Mouse (Mus musculus) urinary bladder, adult 18-20 months (tissue): ENCODE data around the gene Matn3.
A peak's percentile ranks its signal among the peaks of the same experiment; 100 is the strongest.
"Not testable (repeated sequence)": the region's sequence is repeated elsewhere in the genome, so short reads cannot be mapped to it uniquely, and the experiment has no call there.

Experiments
- DNase-seq, 2 experiments: peaks; one replicate each; pipeline ENCODE4 v3.0.0; 2022; ENCODE audit warnings: low spot score in 2 of 2, mixed read lengths in 2 of 2

Matn3 gene

DNA sequence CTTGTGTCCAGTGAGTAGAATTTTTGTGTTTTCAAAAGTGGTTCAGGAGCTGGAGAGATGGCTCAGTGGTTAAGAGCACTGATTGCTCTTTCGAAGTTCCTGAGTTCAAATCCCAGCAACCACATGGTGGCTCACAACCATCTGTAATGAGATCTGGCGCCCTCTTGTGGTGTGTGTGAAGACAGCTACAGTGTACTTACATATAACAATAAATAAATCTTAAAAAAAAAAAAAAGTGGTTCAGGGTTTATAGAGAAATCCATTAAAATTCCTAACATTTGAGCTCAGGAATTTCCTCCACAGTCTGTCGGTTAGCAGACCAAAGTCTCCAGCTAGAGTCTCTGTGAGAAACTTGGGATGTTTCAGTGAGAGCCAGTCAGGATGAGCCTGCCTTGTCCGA lies 11.5 kb upstream of the Matn3 start:
- DNase-seq: not testable (repeated sequence)

DNA sequence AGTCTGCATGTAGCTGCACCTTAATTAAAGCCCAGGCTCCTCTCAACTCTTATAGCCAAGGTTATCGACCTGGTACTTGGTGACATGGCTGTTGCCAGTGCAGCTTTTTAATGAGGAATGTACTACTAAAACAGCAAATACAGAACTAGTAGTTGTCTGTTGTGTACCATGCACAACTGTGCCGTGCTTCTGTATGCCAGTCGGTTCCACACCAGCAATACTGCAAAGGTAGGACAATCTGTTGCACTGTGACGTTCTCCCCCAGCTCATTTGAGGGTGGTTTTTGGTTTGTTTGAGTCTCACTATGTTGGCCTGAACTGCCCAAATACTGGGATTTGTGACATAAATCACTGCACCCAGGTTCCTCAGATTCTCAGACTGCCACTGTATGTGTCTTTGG lies 8.2 kb upstream of the Matn3 start:
- no peak for DNase-seq

DNA sequence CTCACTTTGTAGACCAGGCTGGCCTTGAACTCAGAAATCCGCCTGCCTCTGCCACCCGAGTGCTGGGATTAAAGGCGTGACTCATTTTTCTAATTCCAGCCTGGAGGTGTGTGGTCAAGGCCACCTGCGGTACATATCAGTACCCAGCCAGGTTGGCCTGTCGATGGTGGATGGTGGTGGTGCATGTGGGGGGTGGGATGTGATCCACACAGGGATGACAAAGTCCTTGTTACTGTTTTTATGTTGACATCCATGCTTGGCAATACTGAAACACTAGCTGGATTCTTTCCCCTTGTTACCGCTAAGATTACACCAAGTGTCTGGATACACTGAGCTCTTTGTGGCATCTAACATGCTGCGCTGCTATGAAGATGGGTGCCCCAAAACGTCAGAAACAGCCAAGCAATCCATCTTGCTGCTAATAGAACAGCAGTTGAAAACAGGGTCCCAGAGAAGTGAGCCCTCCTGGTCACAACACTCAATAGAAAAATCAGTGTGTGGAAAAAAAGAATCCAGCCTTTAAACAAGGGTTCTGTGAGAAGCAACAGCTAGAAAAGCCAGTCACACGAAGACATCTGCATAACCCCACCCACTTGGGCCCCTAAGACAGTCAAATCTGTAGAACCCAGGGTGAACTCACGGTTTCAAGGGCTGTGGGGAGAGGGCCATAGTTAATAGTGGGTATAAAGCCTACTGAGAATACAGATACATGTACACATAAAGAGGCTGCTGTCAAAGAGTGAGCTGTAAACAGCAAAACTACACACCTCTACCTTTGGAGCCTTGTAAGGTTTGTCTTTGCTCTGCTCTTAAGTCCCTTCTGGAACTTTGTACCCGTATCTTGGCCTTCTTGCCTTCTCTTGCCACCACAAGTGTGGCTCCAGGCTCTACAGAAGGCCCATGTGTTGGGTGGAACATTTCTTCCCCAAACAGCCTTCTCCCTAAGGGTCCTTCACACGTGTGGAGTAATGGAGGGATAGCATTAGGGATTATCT lies 7.4 kb upstream of the Matn3 start:
- no peak for DNase-seq

DNA sequence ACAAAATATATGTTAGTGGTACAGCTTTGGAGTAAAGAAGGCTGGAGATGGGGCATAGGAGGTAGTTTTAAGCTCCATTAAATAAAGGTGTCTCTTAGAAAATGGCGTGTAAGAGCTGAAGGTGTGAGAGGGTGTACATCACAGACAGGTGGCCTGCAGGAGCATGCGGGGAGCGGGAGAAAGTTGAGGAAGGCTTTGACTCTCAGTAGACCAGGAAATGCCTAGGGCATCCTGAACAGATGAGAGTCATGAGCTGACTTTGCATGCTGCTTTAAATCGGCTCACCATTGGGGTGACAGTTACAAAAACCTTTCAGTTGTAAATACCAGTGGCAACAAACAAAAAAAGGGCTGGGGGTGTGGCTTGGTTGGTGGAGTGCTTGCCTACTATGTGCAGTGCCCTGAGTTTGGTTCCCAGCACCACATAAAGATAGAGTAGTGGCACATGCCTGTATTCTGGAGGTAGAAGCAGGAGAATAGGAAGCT lies 6.6 kb upstream of the Matn3 start:
- no peak for DNase-seq

DNA sequence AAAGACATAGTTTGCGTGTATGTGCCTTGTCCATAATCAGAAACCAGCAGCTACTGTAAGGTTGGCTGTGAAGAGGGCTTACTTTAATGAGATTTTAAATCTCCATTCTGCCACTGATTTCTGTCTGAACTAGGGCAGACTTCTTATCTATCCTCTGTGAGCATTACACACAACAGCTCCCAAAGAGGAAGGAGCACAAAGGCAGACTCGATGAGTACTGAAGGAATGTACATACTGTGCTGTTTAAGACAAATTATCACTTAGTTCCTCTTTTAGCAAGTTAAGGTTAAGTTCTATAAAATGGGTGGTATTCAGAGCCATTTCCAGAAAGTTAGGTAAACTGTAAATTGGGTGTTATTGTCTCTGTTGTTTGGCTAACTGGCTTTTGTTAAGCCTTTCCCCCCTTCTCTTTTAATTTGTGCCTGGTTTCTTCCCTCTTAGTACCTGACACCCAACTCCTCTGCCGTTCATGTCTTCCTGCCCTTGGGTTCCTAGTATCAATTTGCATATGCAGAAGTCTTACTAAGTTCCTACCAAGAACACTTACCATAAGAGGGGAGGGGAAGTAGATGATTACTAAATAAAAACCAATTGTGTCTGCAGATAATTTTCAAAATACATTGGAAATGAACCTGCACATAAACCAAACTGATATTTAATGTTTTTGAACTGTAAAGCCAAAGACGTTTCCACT lies 5.9 kb upstream of the Matn3 start:
- no peak for DNase-seq

DNA sequence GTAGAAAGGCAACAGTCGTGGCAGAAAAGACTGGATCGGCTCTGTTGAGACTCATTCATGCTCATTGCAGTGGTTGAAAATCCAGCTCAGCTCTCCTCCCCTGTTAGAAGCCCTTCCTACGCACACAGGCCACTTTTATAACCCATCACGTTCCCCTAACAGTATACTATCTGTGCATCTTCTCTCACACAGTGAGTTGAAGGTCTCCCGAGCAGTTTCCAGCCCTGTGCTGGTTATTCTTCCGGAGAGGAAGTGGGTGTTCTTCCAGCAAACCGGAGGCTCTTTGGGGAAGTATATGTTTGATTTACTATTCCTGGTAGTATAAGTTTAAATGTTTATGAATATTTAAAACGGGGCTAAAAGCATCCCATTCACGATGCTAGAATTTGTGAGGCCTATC lies 566 bp upstream of the Matn3 start:
- no peak for DNase-seq

DNA sequence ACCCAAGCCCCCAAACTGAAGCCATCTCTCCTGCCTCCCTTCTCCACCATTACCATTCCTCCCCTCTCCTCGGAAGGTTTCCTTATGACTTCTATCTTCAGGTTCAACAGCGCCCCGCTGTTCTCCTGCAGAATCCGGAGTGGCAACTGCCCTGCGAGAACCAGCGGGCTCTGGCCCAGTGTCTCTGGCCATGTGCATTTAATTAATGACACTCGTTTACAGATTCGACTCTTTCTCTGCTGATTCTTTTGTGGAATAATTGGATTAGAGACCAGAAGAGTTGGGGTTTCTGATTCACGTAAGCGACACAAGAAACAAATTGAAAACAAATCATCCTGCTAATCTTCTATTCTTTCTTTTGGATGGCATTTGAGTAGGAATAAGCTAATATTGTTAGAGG lies 5.4 kb downstream of the Matn3 start:
- DNase-seq: no peak

DNA sequence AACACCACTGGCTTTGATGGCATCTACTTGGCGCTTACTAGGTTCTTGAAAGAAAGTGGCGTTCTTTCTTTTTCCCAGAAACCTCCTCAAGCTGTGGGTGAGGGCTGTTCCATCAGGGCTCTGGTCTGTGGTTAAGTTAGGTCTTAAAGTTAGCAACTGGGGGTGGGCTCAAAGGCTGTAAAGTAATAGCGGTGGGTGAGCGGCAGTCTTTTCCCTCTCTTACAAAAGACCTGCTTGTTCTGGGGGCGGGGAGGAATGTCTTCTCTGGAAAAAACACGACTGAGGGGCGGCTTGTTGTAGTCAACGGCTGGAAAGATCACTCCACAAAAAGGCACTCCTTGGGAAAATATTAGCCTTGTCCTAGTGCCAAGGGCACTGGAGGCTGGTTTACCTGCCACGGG lies 6.4 kb downstream of the Matn3 start:
- DNase-seq: no peak

DNA sequence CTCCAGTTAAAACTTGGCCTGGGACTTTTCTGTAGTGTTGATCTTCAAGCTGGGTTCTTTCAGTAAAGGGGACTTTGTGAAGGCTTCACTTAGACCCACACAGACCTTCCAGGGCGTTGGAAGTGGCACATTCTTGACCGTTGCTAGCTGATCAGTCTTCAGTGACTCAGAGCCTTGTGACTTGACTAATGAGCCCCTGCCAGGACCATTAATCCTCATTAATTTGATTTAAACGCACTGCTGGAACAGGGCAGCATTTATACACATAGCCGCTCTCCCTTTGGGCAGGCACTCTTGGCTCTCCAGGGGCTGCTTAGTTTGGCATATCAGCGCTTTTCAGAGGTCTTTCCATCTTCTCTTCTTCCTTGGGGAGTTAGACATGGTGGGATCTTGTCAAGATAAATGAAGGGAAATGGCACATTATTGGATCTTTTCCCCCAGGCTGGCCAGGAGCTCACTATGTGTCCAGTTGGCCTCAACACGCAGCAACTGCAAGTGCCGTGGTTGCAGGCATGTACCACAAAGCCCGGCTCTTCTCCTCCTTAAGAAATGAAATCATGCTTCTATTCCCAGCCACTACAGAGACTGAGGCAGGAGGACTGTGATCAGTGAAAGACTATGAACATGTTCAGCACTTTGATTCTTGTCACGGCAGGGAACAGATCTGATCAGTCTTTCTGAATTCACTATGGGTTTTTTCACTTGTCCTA lies 14.0 kb downstream of the Matn3 start:
- no peak for DNase-seq

DNA sequence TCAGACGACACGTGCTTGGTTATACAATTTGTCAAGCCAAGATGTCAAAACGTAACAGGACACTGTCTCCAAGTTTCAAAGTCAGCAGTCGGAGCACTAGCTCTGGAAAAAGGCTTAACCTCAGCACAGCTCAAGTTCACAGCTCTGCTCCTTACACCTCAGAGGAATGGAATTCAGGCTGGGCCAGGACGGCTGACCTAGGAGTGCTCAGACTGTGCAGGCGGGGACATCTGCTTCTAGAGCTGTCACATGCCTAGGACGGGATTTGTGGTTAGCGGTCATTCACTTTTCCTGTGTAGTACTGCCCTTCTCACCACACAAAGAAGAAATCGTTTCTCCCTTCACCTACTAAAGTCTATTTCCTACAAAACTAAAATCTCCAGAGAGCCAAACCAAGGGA lies 22.1 kb downstream of the Matn3 start:
- DNase-seq: peak; percentile 15 to 17

DNA sequence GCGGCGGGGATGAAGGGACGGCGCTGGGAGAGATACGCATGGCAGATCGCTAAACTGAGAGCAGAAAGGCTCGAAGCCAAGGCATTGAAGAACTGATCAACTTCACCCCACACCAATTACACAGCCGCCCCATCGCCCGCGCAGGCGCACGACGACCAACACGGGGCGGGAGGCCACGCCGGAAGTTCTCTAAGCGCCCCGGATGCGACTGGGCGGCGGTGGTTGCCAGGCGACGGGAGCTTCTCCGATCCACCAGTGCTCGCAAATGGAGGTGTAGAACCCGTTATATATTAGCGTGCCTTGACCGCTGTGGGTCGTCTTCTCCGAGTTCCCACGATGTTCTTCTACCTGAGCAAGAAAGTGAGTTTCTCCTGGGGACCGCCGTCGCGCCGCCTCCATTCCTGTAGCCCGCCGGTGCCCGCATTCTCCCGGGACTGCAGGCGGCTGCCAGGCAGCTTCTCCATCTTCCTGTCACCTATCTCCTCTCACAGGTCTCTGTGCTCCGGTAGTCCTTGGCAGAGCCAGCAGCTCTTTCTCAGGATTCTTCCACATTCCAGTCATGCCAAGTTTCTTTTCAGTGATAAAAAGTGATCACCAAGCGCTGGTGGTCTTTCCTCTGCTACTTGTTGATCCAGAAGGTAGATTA lies 26.2 kb downstream of the Matn3 start, which contains the start of gene Wdr35:
TSS of gene Wdr35 (plus strand) at position 73 of the 646 bp plus-strand sequence.
- DNase-seq: peak; percentile 73 to 84

DNA sequence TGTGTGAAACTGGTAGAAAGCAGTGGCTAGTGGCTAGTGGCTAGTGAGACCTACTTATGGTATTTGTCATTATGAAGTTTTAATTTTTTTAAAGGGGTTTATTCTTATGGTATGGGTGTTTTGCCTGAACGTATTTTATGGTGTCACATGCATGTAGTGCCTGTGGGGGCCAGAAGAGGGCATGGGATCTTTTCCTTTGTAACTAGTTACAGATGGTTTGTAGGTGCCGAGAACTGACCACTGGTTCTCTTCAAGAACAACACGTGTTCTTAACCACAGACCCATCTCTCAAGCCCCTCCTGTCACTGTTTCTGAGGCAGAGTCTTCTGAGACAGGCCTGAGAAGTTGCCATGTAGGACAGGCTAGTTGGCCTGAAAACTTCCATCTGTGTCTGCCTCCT lies 27.3 kb downstream of the Matn3 start:
- no peak for DNase-seq

DNA sequence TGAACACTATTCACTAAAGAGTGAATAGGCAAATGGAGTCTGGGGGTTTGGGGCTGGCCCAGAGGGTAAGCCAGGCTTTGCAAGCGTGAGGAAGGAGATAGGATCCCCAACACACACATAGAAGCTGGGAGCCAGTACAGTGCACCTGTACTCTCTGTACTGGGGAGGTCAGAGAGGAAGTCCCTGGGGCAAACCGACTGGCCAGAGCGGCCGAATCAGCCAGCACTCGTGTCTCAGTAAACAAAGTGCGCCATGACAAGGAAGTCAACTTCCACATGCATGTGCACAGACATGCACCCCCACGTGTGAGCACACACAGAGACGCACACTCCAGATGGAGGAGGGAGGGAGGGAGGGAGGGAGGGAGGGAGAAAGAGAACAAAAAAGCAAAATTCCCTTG lies 45.5 kb downstream of the Matn3 start:
- no peak for DNase-seq

DNA sequence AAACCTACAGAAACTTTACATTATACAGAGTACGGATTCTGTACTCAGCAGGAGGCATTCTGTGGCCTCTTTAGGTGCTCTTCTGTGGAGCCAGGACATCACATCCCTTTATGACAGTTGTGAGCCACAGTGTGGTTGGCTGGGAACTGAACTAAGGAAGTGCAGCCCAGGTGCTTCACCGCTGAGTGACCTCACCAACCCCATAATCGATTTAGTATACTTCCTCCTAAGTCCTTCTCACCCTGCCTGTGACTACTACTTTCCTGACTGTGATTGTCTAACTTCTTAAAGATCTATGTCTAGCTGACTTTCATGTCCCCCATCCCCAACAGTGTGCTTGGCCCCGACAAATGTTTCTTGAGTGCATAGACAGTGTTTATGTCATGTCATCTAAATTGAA lies 50.6 kb downstream of the Matn3 start:
- DNase-seq: no peak

DNA sequence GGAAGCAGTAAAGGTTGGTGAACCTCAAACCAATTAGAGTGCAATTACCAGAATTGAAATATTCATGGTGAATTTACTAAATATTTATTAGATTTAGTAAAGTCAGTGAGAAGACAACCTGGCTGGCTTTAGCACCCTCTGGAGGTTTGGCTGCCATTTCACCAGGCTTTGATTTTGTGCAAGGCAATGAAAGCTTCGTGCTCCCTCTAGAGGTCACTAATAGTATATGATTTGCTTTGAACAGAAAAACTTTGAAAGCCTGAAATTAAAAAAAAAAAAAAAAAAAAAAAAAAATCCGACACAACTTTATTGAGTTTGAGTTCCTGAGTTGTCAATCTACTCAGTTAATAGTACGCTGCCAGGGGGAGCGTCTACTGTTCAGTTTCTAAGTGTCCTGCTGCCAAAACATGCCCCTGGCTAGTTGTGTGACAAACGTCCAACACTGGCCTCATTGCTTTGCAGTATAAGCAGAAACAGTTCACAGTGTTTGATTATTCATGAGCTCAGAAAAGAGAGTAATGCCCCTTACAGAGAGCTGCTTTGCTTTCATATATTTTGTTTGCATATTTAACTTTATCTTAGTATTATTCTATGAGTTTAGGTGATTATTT lies 54.4 kb downstream of the Matn3 start:
- DNase-seq: peak in 1 of 2 experiments; percentile 37

DNA sequence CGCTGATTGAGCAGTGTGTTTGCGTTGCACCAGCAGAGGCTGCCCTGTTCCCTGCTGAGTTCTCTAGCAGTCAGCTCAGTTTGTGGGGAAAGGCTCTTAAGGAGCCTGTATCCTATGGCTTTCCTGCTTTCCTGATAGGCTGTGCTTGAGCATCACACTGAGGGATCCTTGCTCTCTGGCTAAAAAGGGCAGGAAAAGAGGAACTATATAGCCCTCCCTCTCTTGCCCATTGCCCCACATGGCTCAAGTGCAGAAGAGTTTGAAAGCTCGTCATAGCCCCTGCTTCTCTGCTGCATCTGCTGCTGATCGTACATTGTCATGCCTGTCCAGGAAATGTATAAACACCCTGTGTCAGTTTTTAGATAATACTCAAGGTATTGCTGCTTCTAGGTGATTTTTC lies 59.4 kb downstream of the Matn3 start:
- DNase-seq: no peak

DNA sequence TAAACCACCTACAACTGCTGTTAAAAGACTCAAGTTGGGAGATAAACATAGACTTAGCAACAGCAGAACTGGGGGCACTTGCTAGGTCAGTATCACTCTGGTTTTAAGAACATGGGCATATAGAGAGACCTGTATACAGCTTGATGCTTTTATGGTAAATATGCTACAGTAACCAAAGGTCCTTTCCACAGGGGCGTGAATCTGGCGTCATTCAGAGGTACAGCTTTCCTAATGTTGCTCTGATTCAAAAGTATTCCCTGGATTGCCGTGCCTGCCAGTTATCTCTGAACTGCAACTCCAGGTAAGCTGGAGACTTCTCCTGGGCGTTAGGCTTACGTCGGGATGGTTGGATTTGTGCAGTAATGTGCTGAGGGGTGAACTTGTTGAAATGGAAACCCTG lies 60.1 kb downstream of the Matn3 start:
- DNase-seq: no peak

DNA sequence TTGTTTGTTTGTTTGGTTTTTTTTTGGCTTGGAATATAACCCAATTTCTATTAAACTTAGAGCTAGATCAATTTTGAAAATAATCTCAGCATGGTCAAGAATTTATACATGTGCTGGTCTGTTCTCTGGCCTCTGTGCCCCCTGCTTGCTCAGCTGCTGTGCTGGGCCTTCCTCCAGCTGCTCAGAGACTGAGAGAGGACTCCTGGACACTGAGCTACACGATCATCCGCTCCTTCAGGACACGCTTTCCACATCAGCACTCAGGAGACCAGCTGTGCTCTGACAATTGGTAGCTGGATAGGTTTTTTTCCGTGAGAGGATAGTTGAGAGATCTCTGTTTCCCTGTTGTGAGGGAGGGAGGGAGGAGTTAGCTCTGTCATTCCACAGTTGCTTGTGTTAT lies 62.6 kb downstream of the Matn3 start:
- DNase-seq: no peak

DNA sequence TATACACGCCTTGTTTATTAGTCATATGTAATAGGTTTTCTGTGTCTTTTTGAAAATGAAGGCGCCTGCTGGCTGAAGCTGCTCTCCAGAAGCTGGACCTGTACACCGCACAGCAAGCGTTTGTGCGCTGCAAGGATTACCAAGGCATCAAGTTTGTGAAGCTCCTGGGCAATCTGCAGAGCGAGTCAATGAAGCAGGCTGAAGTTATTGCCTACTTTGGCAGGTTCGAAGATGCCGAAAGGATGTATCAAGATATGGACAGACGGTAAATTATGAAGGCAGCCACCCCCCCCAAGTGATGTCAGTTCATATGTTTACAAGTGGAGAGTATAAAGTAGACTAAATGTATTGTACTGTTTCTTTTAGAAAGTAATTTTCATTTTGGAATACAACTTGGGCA lies 68.6 kb downstream of the Matn3 start:
- DNase-seq: no peak

DNA sequence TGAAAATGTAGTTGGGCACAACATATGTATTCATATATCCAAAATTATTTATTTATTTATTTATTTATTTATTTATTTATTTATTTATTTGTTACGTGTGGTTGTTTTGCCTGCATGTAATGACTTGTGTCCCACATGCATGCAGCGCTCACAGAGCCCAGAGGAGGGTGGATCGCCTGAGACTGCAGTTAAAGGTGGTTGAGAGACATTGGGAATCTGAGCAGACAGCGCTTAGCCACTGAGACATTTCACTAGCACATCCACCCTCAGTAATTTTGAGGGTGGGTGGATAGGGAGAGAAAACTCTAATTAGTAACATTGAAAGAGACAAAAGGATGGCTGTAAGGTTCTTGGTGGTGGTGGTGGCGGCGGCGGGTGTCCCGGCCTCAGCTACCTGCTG lies 72.7 kb downstream of the Matn3 start:
- no peak for DNase-seq

DNA sequence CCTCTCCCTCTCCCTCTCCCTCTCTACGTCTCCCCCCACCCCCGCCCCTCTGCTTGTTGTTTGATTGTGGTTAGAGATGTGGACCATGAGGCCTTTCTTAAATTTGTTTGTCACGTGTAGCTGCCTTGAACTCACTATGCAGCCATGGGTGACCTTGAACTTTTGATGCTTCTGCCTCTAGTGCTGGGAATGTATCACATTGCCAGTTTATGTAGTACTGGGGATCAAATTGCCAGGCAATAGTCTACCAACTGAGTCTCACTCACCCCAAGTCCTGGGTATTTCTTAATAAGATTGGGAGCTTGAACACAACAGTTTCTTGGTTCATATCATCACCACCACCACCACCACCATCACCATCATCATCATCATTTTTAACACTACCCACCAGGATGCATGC lies 73.3 kb downstream of the Matn3 start:
- no peak for DNase-seq
